In the genomic region with DNA sequence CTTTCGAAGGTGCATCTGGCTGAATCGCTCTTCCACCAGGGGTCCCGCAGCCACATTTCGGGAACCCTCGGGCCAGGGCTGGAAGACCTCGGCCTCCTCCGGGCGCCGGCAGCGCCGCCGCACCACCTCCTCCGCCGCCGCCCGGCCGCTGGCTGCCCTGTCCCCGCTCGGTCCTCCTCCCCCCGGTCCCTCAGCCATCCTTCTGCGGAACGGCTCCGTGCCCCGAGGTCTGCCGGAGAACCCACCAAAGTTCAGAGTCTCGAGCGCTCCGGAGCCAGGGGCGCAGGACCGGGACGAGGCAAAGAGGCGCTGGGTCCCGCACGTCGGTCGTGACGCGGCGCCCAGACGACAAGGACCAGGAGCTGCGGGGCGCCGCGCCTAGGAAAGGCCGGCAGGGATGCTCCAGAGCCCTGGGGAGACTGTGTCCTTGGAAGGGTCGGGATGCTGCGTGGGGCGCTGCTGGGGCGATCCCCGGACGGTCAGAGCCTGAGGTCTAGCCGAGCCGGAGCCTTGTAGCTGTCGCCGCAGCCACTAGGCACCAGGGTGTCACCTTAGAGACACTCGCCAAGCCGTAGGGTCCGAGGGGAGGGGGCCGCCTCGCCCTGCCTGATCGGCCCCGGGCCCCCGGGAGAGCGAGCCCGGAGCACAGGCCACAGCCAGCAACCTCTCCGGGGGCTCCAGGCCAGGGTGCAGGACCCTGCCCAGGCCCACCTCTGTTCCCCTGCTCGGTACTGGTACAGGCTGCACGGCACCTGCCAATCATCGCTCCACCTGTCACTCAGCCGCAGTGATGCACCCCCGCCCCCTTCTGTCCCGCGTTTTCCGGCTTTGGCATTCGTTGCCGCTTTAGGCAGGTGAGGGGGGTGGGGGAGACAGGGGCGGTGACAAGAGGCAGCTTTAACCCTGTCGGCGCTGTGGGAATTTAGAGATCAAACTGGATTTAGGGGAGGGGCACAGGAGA, we compare ENCODE assay signal across 8 mouse cellular contexts. TPM values are rescaled to one million over a fixed set of nuclear protein-coding genes. Genes with fewer than 3 reads are reported as not detected.
DNase-seq lines count a peak whose midpoint lies in the region; ATAC-seq lines count a peak whose summit lies in the region.

Dgkz (minus strand) TSS at position 284 of the 961 bp plus-strand sequence.

- peak within 1 kb of the TSS; percentile 38 for H3K4me3 ChIP-seq in forebrain, embryonic 15.5 days
- peak within 1 kb of the TSS; percentile 38 for H3K4me3 ChIP-seq in hindbrain, embryonic 12.5 days
- H3K4me3 ChIP-seq in liver, embryonic 13.5 days (replicated peaks): peak within 1 kb of the TSS; percentile 43
- H3K4me3 ChIP-seq in stomach, embryonic 15.5 days (replicated peaks): peak within 1 kb of the TSS; percentile 41

- peaks cover 53% of the 10 kb centered on the region for H3K4me1 ChIP-seq in forebrain, embryonic 15.5 days
- H3K4me1 ChIP-seq in hindbrain, embryonic 12.5 days: peaks cover 47% of the 10 kb centered on the region
- peaks cover 28% of the 10 kb centered on the region for H3K4me1 ChIP-seq in liver, embryonic 13.5 days (replicated peaks)
- peaks cover 35% of the 10 kb centered on the region for H3K4me1 ChIP-seq in stomach, embryonic 15.5 days

- peak within 1 kb of the TSS; percentile 46 for H3K4me2 ChIP-seq in forebrain, embryonic 15.5 days (replicated peaks)
- H3K4me2 ChIP-seq in hindbrain, embryonic 12.5 days (replicated peaks): peak within 1 kb of the TSS; percentile 62
- peak within 1 kb of the TSS; percentile 59 for H3K4me2 ChIP-seq in liver, embryonic 13.5 days
- peak within 1 kb of the TSS; percentile 75 for H3K4me2 ChIP-seq in stomach, embryonic 15.5 days

- H3K27me3 ChIP-seq in forebrain, embryonic 15.5 days: peaks cover 25% of the 10 kb centered on the region
- peaks cover 77% of the 10 kb centered on the region for H3K27me3 ChIP-seq in hindbrain, embryonic 12.5 days
- peaks cover 95% of the 10 kb centered on the region for H3K27me3 ChIP-seq in liver, embryonic 13.5 days
- H3K27me3 ChIP-seq in stomach, embryonic 15.5 days (replicated peaks): peaks cover 32% of the 10 kb centered on the region

- H3K9ac ChIP-seq in forebrain, embryonic 15.5 days (replicated peaks): peak within 1 kb of the TSS; percentile 29
- H3K9ac ChIP-seq in hindbrain, embryonic 12.5 days: peak within 1 kb of the TSS; percentile 32
- H3K9ac ChIP-seq in liver, embryonic 13.5 days: no peak within 1 kb of the TSS
- peak within 1 kb of the TSS; percentile 19 for H3K9ac ChIP-seq in stomach, embryonic 15.5 days

- no peak within 1 kb of the TSS for H3K27ac ChIP-seq in forebrain, embryonic 15.5 days (replicated peaks)
- H3K27ac ChIP-seq in hindbrain, embryonic 12.5 days: no peak within 1 kb of the TSS
- H3K27ac ChIP-seq in liver, embryonic 13.5 days: no peak within 1 kb of the TSS
- no peak within 1 kb of the TSS for H3K27ac ChIP-seq in stomach, embryonic 15.5 days

- no peaks in the 10 kb centered on the region for H3K36me3 ChIP-seq in forebrain, embryonic 15.5 days
- no peaks in the 10 kb centered on the region for H3K36me3 ChIP-seq in hindbrain, embryonic 12.5 days
- no peaks in the 10 kb centered on the region for H3K36me3 ChIP-seq in liver, embryonic 13.5 days
- H3K36me3 ChIP-seq in stomach, embryonic 15.5 days: no peaks in the 10 kb centered on the region

- WGBS in forebrain, embryonic 15.5 days: 2% methylated on average over 78 of the region's 79 CpGs
- 1% methylated on average over 75 of the region's 79 CpGs for WGBS in hindbrain, embryonic 12.5 days
- 3% methylated on average over 79 of the region's 79 CpGs for WGBS in liver, embryonic 13.5 days (ENCODE audit: insufficient replicate concordance)
- 2% methylated on average over 76 of the region's 79 CpGs for WGBS in stomach, embryonic 15.5 days

- ATAC-seq in forebrain, embryonic 15.5 days (replicated peaks): peak; percentile 41
- peak; percentile 20; the same call in 1 of the 2 replicates for ATAC-seq in hindbrain, embryonic 12.5 days (ENCODE audit: low FRiP score)
- 0 out of 2 replicates have a peak, but pooled peaks have one; percentile 27 for ATAC-seq in liver, embryonic 13.5 days (ENCODE audit: low read depth)
- no peak for ATAC-seq in stomach, embryonic 15.5 days (ENCODE audit: insufficient read depth, low FRiP score, low read depth)

- H3K9me3 ChIP-seq in forebrain, embryonic 15.5 days: no peaks in the 10 kb centered on the region
- H3K9me3 ChIP-seq in hindbrain, embryonic 12.5 days (replicated peaks): no peaks in the 10 kb centered on the region
- H3K9me3 ChIP-seq in liver, embryonic 13.5 days (replicated peaks): no peaks in the 10 kb centered on the region
- H3K9me3 ChIP-seq in stomach, embryonic 15.5 days: no peaks in the 10 kb centered on the region

- DNase-seq in kidney, postnatal 10 days: peak; percentile 30
- DNase-seq in kidney, postnatal 25 days: no peak
- DNase-seq in adrenal gland, adult 2 months: no peak
- DNase-seq in liver, embryonic 13.5 days: no peak
- DNase-seq in yolk sac, embryonic 10.5 days (ENCODE audit: low spot score): no peak

RNA-seq across cellular contexts. Expression of gene Dgkz, which starts in this region (rescaled TPM):
- 10 to 100 TPM; 37.8 to 57.6 TPM for total RNA-seq in adrenal gland, adult 2 months (2021)
- 108 and 122 TPM in 2 replicates for polyA plus RNA-seq in adrenal gland, adult 2 months (2012; rRNA removed)
- 27.6 and 28.2 TPM in 2 replicates for polyA plus RNA-seq in forebrain, embryonic 15.5 days (2015; fragmentation: Nextera tagmentation; extraction: Ambion mirVana)
- 30.9 and 31.9 TPM in 2 replicates for polyA plus RNA-seq in hindbrain, embryonic 12.5 days (2016; fragmentation: Nextera tagmentation; extraction: Ambion mirVana)
- 24.7 and 28.0 TPM in 2 replicates for polyA plus RNA-seq in liver, embryonic 13.5 days (2015; fragmentation: Nextera tagmentation; extraction: Ambion mirVana)
- polyA plus RNA-seq in stomach, embryonic 15.5 days (2015; fragmentation: Nextera tagmentation; extraction: Ambion mirVana): 50.9 and 51.1 TPM in 2 replicates
